22 mouse cellular contexts compared by ENCODE assay signal in the genomic region with DNA sequence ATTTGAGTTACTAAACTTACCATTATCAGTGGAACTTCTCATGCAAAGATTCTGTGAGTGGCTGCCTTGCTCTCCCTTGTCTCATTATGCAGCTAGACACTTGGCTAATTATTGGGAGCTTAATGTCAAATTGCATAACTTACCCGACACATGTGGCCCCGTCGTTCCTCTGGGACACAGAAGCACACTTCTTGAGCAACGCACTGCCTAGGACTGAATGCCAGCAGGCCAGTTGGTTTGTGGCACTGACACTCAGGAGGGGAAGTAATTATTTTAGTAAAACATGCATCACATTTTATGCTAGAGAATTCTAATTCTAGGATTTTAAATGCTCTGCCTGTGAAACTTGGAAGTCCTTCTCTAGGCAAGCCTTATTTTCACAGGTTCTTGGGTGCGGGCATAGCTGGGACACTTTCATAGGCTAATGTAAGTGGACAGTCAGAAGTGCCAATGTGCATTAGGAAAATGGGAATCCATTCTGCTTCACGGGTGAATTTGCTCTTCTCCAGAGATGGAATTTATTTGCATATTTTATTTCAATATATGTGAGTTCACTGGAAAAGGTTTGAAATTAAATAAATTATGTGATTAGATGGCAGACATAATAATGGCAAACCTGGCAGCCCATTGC.
DNase-seq lines count a peak whose midpoint lies in the region; ATAC-seq lines count a peak whose summit lies in the region.
"Had no signal": no experiment of that assay in that cellular context is flagged by ENCODE, and none has a peak within 500 bp of the region (broad histone marks: within the 10 kb centered on the region; RNA-seq: fewer than 3 reads in every experiment).

No protein-coding gene starts in this region.

- H3K27ac ChIP-seq in neural tube, embryonic 11.5 days (ENCODE audit: low read depth, low read length), result no peak overlapping the region
- 0 out of 2 replicates have a peak overlapping the region, but pooled peaks have one; percentile 20 for H3K27ac ChIP-seq in midbrain, embryonic 15.5 days
- H3K27ac ChIP-seq: embryonic facial prominence, embryonic 13.5 days; hindbrain, embryonic 15.5 days; layer of hippocampus, adult 2 months had no signal

- ATAC-seq in neural tube, embryonic 11.5 days (ENCODE audit: insufficient read depth, low FRiP score, low TSS enrichment), result peak; percentile 25; the same call in 1 of the 2 replicates
- peak; percentile 80; the same call in 1 of the 2 replicates for ATAC-seq in midbrain, embryonic 15.5 days (replicated peaks)
- ATAC-seq: CD4-positive, CD25-positive, alpha-beta regulatory T cell, adult 4 months; forebrain, embryonic 16.5 days; intestine, postnatal 0 days; liver, postnatal 0 days had no signal

- no peaks in the 10 kb centered on the region for H3K9me3 ChIP-seq in neural tube, embryonic 11.5 days (ENCODE audit: control insufficient read depth, low read length)
- no peaks in the 10 kb centered on the region for H3K9me3 ChIP-seq in midbrain, embryonic 15.5 days
- H3K9me3 ChIP-seq: embryonic facial prominence, embryonic 13.5 days; hindbrain, embryonic 15.5 days had no signal

- H3K36me3 ChIP-seq in neural tube, embryonic 11.5 days (ENCODE audit: control insufficient read depth, insufficient read depth, low read length), result no peaks in the 10 kb centered on the region
- no peaks in the 10 kb centered on the region for H3K36me3 ChIP-seq in midbrain, embryonic 15.5 days (replicated peaks)
- H3K36me3 ChIP-seq: embryonic facial prominence, embryonic 13.5 days; hindbrain, embryonic 15.5 days had no signal

- DNase-seq in adrenal gland, postnatal 14 days, result peak; percentile 13
- DNase-seq in adrenal gland, adult 18-20 months (ENCODE audit: low spot score in 2 of 2), result no peak
- DNase-seq in neural tube, embryonic 11.5 days (ENCODE audit: low spot score), result no peak
- no peak for DNase-seq in neural tube, embryonic 10.5 days (ENCODE audit: extremely low spot score, low spot score)
- peak; percentile 65 for DNase-seq in lung, postnatal 10 days
- DNase-seq in thymus, postnatal 4 days, result no peak
- DNase-seq in cerebellum, adult 9-11 months, result no peak
- DNase-seq: cerebellum, postnatal 10 days; gastrocnemius, postnatal 36 days; heart, postnatal 14 days; kidney, postnatal 14 days; left cerebral cortex, postnatal 4 days; liver; liver, postnatal 0 days had no signal

- no peak overlapping the region for H3K4me2 ChIP-seq in neural tube, embryonic 11.5 days (ENCODE audit: low read depth)
- no peak overlapping the region for H3K4me2 ChIP-seq in midbrain, embryonic 15.5 days
- H3K4me2 ChIP-seq: embryonic facial prominence, embryonic 13.5 days; heart, embryonic 11.5 days; hindbrain, embryonic 15.5 days had no signal

- no peaks in the 10 kb centered on the region for H3K4me1 ChIP-seq in neural tube, embryonic 11.5 days (ENCODE audit: control insufficient read depth, insufficient read depth, low read length)
- H3K4me1 ChIP-seq in midbrain, embryonic 15.5 days, result peaks cover 11% of the 10 kb centered on the region
- H3K4me1 ChIP-seq: hindbrain, embryonic 15.5 days had no signal

- WGBS in neural tube, embryonic 11.5 days, result 89% methylated on average over 6 of the region's 6 CpGs
- 43% methylated on average over 6 of the region's 6 CpGs for WGBS in midbrain, embryonic 15.5 days

- no peaks in the 10 kb centered on the region for H3K27me3 ChIP-seq in neural tube, embryonic 11.5 days (ENCODE audit: control insufficient read depth, insufficient read depth, low read length)
- H3K27me3 ChIP-seq in midbrain, embryonic 15.5 days (replicated peaks), result no peaks in the 10 kb centered on the region
- H3K27me3 ChIP-seq: embryonic facial prominence, embryonic 13.5 days; hindbrain, embryonic 15.5 days had no signal

- H3K9ac ChIP-seq in neural tube, embryonic 11.5 days (ENCODE audit: low read length), result no peak overlapping the region
- no peak overlapping the region for H3K9ac ChIP-seq in midbrain, embryonic 15.5 days
- H3K9ac ChIP-seq: embryonic facial prominence, embryonic 13.5 days; hindbrain, embryonic 15.5 days; liver, postnatal 0 days had no signal

- no peak overlapping the region for H3K4me3 ChIP-seq in neural tube, embryonic 11.5 days (ENCODE audit: low read depth, low read length)
- H3K4me3 ChIP-seq in midbrain, embryonic 15.5 days, result no peak overlapping the region
- H3K4me3 ChIP-seq: embryonic facial prominence, embryonic 13.5 days; hindbrain, embryonic 15.5 days; layer of hippocampus, adult 2 months had no signal

Comparison
In these comparisons a context has a peak if more than half of its experiments do, and no peak if none do; other contexts are left out.
1. DNase-seq: peak in adrenal gland, postnatal 14 days (single experiment) and lung, postnatal 10 days (single experiment); none in adrenal gland, adult 18-20 months (0 of 2), neural tube, embryonic 11.5 days (single experiment), neural tube, embryonic 10.5 days (single experiment), thymus, postnatal 4 days (single experiment) and cerebellum, adult 9-11 months (single experiment).